ENCODE assay signal across 9 mouse cellular contexts in the genomic region with DNA sequence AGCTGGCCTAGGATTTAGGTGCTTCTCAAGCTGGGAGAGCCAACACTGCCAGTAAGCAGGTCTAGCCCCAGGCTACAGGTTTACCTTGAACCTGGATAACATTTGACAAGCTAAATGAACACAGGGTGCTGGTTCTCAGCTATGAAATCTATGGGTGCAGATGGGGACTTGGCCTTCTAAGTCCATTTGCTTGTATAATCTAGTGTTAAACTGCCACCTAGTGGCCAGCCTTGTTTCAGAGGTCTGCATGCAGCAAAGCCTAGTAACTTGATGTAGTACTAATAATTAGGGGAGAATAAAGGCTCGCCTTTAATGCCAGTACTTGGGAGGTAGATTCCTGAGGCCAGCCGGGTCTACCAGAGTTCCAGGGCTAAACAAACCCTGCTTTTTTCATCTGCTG. TPM values are rescaled to one million over a fixed set of nuclear protein-coding genes. Genes with fewer than 3 reads are reported as not detected.
DNase-seq lines count a peak whose midpoint lies in the region; ATAC-seq and TF ChIP-seq lines count a peak whose summit lies in the region.
"Had no signal": no experiment of that assay in that cellular context is flagged by ENCODE, and none has a peak within 500 bp of the region (broad histone marks: within the 10 kb centered on the region; RNA-seq: fewer than 3 reads in every experiment).

No protein-coding gene starts in this region.

- H3K4me2 ChIP-seq in embryonic facial prominence, embryonic 11.5 days (ENCODE audit: low read depth, low read length) = no peak overlapping the region
- H3K4me2 ChIP-seq in heart, embryonic 13.5 days = peak overlapping the region; percentile 65
- peak overlapping the region; percentile 8 for H3K4me2 ChIP-seq in kidney, postnatal 0 days (ENCODE audit: low read length)
- no peak overlapping the region; the same call in 1 of the 2 replicates for H3K4me2 ChIP-seq in liver, embryonic 14.5 days (ENCODE audit: low read depth)
- H3K4me2 ChIP-seq in neural tube, embryonic 15.5 days = peak overlapping the region; percentile 42

- no peaks in the 10 kb centered on the region for H3K9me3 ChIP-seq in embryonic facial prominence, embryonic 11.5 days (replicated peaks; ENCODE audit: control insufficient read depth, low read length)
- H3K9me3 ChIP-seq in heart, embryonic 13.5 days = no peaks in the 10 kb centered on the region
- no peaks in the 10 kb centered on the region for H3K9me3 ChIP-seq in kidney, postnatal 0 days (replicated peaks; ENCODE audit: low read length)
- H3K9me3 ChIP-seq in liver, embryonic 14.5 days (ENCODE audit: control insufficient read depth, low read length) = no peaks in the 10 kb centered on the region
- no peaks in the 10 kb centered on the region for H3K9me3 ChIP-seq in neural tube, embryonic 15.5 days (replicated peaks)

- TF ChIP-seq CTCF in kidney, postnatal 0 days (IDR thresholded peaks at IDR 0.05; ENCODE audit: low read depth) = peak; percentile 77
- TF ChIP-seq CTCF in liver, embryonic 14.5 days (IDR thresholded peaks at IDR 0.05; ENCODE audit: low read depth) = peak; percentile 72

- TF ChIP-seq EP300 in liver, embryonic 14.5 days (IDR thresholded peaks at IDR 0.05; ENCODE audit: low read depth) = no peak

- WGBS in embryonic facial prominence, embryonic 11.5 days = 36% methylated on average over 2 of the region's 2 CpGs
- WGBS in heart, embryonic 13.5 days = 25% methylated on average over 2 of the region's 2 CpGs
- WGBS in kidney, postnatal 0 days = 28% methylated on average over 2 of the region's 2 CpGs
- 39% methylated on average over 2 of the region's 2 CpGs for WGBS in liver, embryonic 14.5 days (ENCODE audit: insufficient replicate concordance)
- 17% methylated on average over 2 of the region's 2 CpGs for WGBS in neural tube, embryonic 15.5 days

- H3K27ac ChIP-seq in embryonic facial prominence, embryonic 11.5 days (replicated peaks; ENCODE audit: low read depth, low read length) = no peak overlapping the region
- 0 out of 2 replicates have a peak overlapping the region, but pooled peaks have one; percentile 45 for H3K27ac ChIP-seq in heart, embryonic 13.5 days (replicated peaks)
- peak overlapping the region; percentile 19 for H3K27ac ChIP-seq in kidney, postnatal 0 days
- H3K27ac ChIP-seq in liver, embryonic 14.5 days = no peak overlapping the region
- H3K27ac ChIP-seq in neural tube, embryonic 15.5 days (replicated peaks) = peak overlapping the region; percentile 39; the same call in 1 of the 2 replicates

- ATAC-seq in embryonic facial prominence, embryonic 11.5 days (replicated peaks; ENCODE audit: insufficient number of reproducible peaks, low FRiP score, low TSS enrichment, low read depth) = no peak
- ATAC-seq in heart, embryonic 13.5 days (ENCODE audit: extremely low read depth, insufficient number of reproducible peaks, low FRiP score, low TSS enrichment) = no peak
- ATAC-seq in kidney, postnatal 0 days (replicated peaks; ENCODE audit: low FRiP score, low read depth) = no peak
- ATAC-seq in liver, embryonic 14.5 days (ENCODE audit: insufficient read depth) = no peak
- ATAC-seq in neural tube, embryonic 15.5 days (ENCODE audit: low FRiP score) = no peak

- H3K36me3 ChIP-seq in embryonic facial prominence, embryonic 11.5 days (replicated peaks; ENCODE audit: control insufficient read depth, insufficient read depth, low read depth, low read length) = peaks cover 6% of the 10 kb centered on the region
- peaks cover 58% of the 10 kb centered on the region for H3K36me3 ChIP-seq in heart, embryonic 13.5 days
- H3K36me3 ChIP-seq in kidney, postnatal 0 days (ENCODE audit: insufficient read depth, low read length) = peaks cover 22% of the 10 kb centered on the region
- peaks cover 42% of the 10 kb centered on the region for H3K36me3 ChIP-seq in liver, embryonic 14.5 days (replicated peaks; ENCODE audit: control insufficient read depth, insufficient read depth, low read depth)
- peaks cover 29% of the 10 kb centered on the region for H3K36me3 ChIP-seq in neural tube, embryonic 15.5 days

- DNase-seq in A20 (ENCODE audit: low read depth, low spot score) = peak; percentile 82
- peak; percentile 59 for DNase-seq in adrenal gland, adult 2 months
- peak; percentile 87 for DNase-seq in embryonic facial prominence, embryonic 11.5 days (ENCODE audit: low spot score)
- DNase-seq in kidney, postnatal 0 days (ENCODE audit: low spot score) = peak; percentile 95
- DNase-seq in liver, embryonic 14.5 days (ENCODE audit: low read depth in 3 of 3, low spot score in 3 of 3) = peak in 2 of 3 experiments; percentile 75 to 79
- peak; percentile 74 for DNase-seq in thymus, postnatal 25 days

- H3K4me3 ChIP-seq in embryonic facial prominence, embryonic 11.5 days (ENCODE audit: low read depth, low read length) = no peak overlapping the region
- peak overlapping the region; percentile 22 for H3K4me3 ChIP-seq in heart, embryonic 13.5 days
- H3K4me3 ChIP-seq in kidney, postnatal 0 days (replicated peaks; ENCODE audit: low read depth, low read length) = no peak overlapping the region
- peak overlapping the region in 1 of 2 experiments; percentile 26; a peak in 1 of 4 replicates for H3K4me3 ChIP-seq in liver, embryonic 14.5 days (ENCODE audit: insufficient read depth in 1 of 2, low read depth in 2 of 2, low read length in 2 of 2)
- H3K4me3 ChIP-seq in neural tube, embryonic 15.5 days (replicated peaks) = peak overlapping the region; percentile 15
- H3K4me3 ChIP-seq: erythroblast, embryonic 14.5 days had no signal

- no peaks in the 10 kb centered on the region for H3K4me1 ChIP-seq in embryonic facial prominence, embryonic 11.5 days (ENCODE audit: control insufficient read depth, insufficient read depth, low read length)
- peaks cover 55% of the 10 kb centered on the region for H3K4me1 ChIP-seq in heart, embryonic 13.5 days
- peaks cover 17% of the 10 kb centered on the region for H3K4me1 ChIP-seq in kidney, postnatal 0 days (replicated peaks; ENCODE audit: insufficient read depth, low read length)
- H3K4me1 ChIP-seq in liver, embryonic 14.5 days (replicated peaks; ENCODE audit: control insufficient read depth in 2 of 2, insufficient read depth in 2 of 2, low read length in 1 of 2) = peaks cover 0 to 7% of the 10 kb centered on the region in 2 experiments; a peak in 2 of 4 replicates
- peaks cover 60% of the 10 kb centered on the region for H3K4me1 ChIP-seq in neural tube, embryonic 15.5 days

- H3K9ac ChIP-seq in embryonic facial prominence, embryonic 11.5 days (replicated peaks; ENCODE audit: low read length) = no peak overlapping the region
- H3K9ac ChIP-seq in heart, embryonic 13.5 days = peak overlapping the region; percentile 63
- H3K9ac ChIP-seq in kidney, postnatal 0 days (ENCODE audit: low read depth, low read length) = no peak overlapping the region
- no peak overlapping the region; the same call in 1 of the 2 replicates for H3K9ac ChIP-seq in liver, embryonic 14.5 days (replicated peaks)
- peak overlapping the region; percentile 23; the same call in 1 of the 2 replicates for H3K9ac ChIP-seq in neural tube, embryonic 15.5 days (replicated peaks)

- H3K27me3 ChIP-seq in embryonic facial prominence, embryonic 11.5 days (ENCODE audit: control insufficient read depth, insufficient read depth, low read length) = no peaks in the 10 kb centered on the region
- no peaks in the 10 kb centered on the region for H3K27me3 ChIP-seq in heart, embryonic 13.5 days (replicated peaks)
- no peaks in the 10 kb centered on the region for H3K27me3 ChIP-seq in kidney, postnatal 0 days (ENCODE audit: insufficient read depth, low read length)
- H3K27me3 ChIP-seq in liver, embryonic 14.5 days (ENCODE audit: control insufficient read depth, insufficient read depth, low read length) = no peaks in the 10 kb centered on the region
- H3K27me3 ChIP-seq in neural tube, embryonic 15.5 days (replicated peaks) = no peaks in the 10 kb centered on the region

RNA-seq across cellular contexts. Expression of a gene that starts 4.5 kb away (rescaled TPM):
- 1,000 to 10,000 TPM; 1,424 to 4,193 TPM for total RNA-seq in adrenal gland, adult 2 months (2021)
- 1,414 and 2,267 TPM in 2 replicates for polyA plus RNA-seq in adrenal gland, adult 2 months (2012; rRNA removed)
- 4,013 and 4,203 TPM in 2 replicates for polyA plus RNA-seq in embryonic facial prominence, embryonic 11.5 days (2014; fragmentation: Nextera tagmentation; extraction: Ambion mirVana)
- polyA plus RNA-seq in heart, embryonic 13.5 days (2015; fragmentation: Nextera tagmentation; extraction: Ambion mirVana) = 1,787 and 2,104 TPM in 2 replicates
- polyA plus RNA-seq in kidney, postnatal 0 days (2015; fragmentation: Nextera tagmentation; extraction: Ambion mirVana) = 1,937 and 2,022 TPM in 2 replicates
- 1,333 and 1,529 TPM in 2 replicates for polyA plus RNA-seq in liver, embryonic 14.5 days (2012; rRNA removed)
- polyA plus RNA-seq in liver, embryonic 14.5 days (2014; fragmentation: Nextera tagmentation; extraction: Ambion mirVana) = 1,148 and 1,204 TPM in 2 replicates
- 3,055 and 3,120 TPM in 2 replicates for polyA plus RNA-seq in neural tube, embryonic 15.5 days (2015; fragmentation: Nextera tagmentation; extraction: Ambion mirVana)

Comparison
In these comparisons a context has a peak if more than half of its experiments do, and no peak if none do; other contexts are left out.
1. H3K27ac ChIP-seq: peak in heart, embryonic 13.5 days (single experiment), kidney, postnatal 0 days (single experiment) and neural tube, embryonic 15.5 days (single experiment); none in embryonic facial prominence, embryonic 11.5 days (single experiment) and liver, embryonic 14.5 days (single experiment).
2. H3K4me2 ChIP-seq: peak in heart, embryonic 13.5 days (single experiment), kidney, postnatal 0 days (single experiment) and neural tube, embryonic 15.5 days (single experiment); none in embryonic facial prominence, embryonic 11.5 days (single experiment) and liver, embryonic 14.5 days (single experiment).
3. H3K4me3 ChIP-seq: peak in heart, embryonic 13.5 days (single experiment) and neural tube, embryonic 15.5 days (single experiment); none in embryonic facial prominence, embryonic 11.5 days (single experiment) and kidney, postnatal 0 days (single experiment).
4. H3K9ac ChIP-seq: peak in heart, embryonic 13.5 days (single experiment) and neural tube, embryonic 15.5 days (single experiment); none in embryonic facial prominence, embryonic 11.5 days (single experiment), kidney, postnatal 0 days (single experiment) and liver, embryonic 14.5 days (single experiment).
5. Peak in every context shown above with its lines, with median percentiles within 50 percentile points of each other: DNase-seq.